Comparison of ENCODE assay signal across 10 mouse cellular contexts in genomic region chr11:107334849-107335484, GRCm38 (mm10).
A peak's percentile ranks its signal among the peaks of the same experiment; 100 is the strongest.
DNase-seq lines count a peak whose midpoint lies in the region; ATAC-seq and TF ChIP-seq lines count a peak whose summit lies in the region.
"Had no signal": no experiment of that assay in that cellular context is flagged by ENCODE, and none has a peak within 500 bp of the region (broad histone marks: within the 10 kb centered on the region; RNA-seq: fewer than 3 reads in every experiment).

No protein-coding gene starts in this region.

- H3K4me2 ChIP-seq in embryonic facial prominence, embryonic 13.5 days = no peak overlapping the region
- H3K4me2 ChIP-seq in forebrain, embryonic 12.5 days = no peak overlapping the region
- H3K4me2 ChIP-seq in forebrain, embryonic 13.5 days = no peak overlapping the region

- no peak for ATAC-seq in embryonic facial prominence, embryonic 13.5 days (ENCODE audit: insufficient number of reproducible peaks, insufficient read depth, low FRiP score, low TSS enrichment, low read depth)
- no peak for ATAC-seq in forebrain, embryonic 12.5 days (ENCODE audit: low FRiP score)
- ATAC-seq in forebrain, embryonic 13.5 days = no peak

- 85% methylated on average over 15 of the region's 15 CpGs for WGBS in embryonic facial prominence, embryonic 13.5 days
- 48% methylated on average over 15 of the region's 15 CpGs for WGBS in lung, adult 2 months
- WGBS in forebrain, embryonic 12.5 days = 84% methylated on average over 15 of the region's 15 CpGs
- 86% methylated on average over 15 of the region's 15 CpGs for WGBS in forebrain, embryonic 13.5 days

- no peak for DNase-seq in ES-E14 (ENCODE audit: low read depth, low spot score)
- DNase-seq in heart, postnatal 4 days = peak; percentile 52
- peak; percentile 29 for DNase-seq in lung, adult 2 months
- DNase-seq in cerebellum, adult 9-10 months = no peak
- DNase-seq in right cerebral cortex, postnatal 4 days = no peak
- DNase-seq: cerebellum, adult 9-11 months had no signal

- 0 out of 2 replicates have a peak overlapping the region, but pooled peaks have one; percentile 37 for H3K27ac ChIP-seq in ES-E14 (ENCODE audit: insufficient read depth, low read depth, low read length, poor library complexity, severe bottlenecking)
- peak overlapping the region; percentile 45; the same call in 1 of the 2 replicates for H3K27ac ChIP-seq in embryonic facial prominence, embryonic 13.5 days
- H3K27ac ChIP-seq in forebrain, embryonic 12.5 days = no peak overlapping the region
- no peak overlapping the region for H3K27ac ChIP-seq in forebrain, embryonic 13.5 days

- H3K9me3 ChIP-seq in ES-E14 (ENCODE audit: control insufficient read depth, insufficient read depth, low read depth, low read length) = no peaks in the 10 kb centered on the region
- no peaks in the 10 kb centered on the region for H3K9me3 ChIP-seq in embryonic facial prominence, embryonic 13.5 days
- H3K9me3 ChIP-seq in forebrain, embryonic 12.5 days = no peaks in the 10 kb centered on the region
- H3K9me3 ChIP-seq in forebrain, embryonic 13.5 days (replicated peaks) = no peaks in the 10 kb centered on the region

- peaks cover 0 to 28% of the 10 kb centered on the region in 2 experiments; a peak in 2 of 4 replicates for H3K4me1 ChIP-seq in ES-E14 (ENCODE audit: control insufficient read depth in 2 of 2, insufficient read depth in 2 of 2, low read length in 2 of 2, poor library complexity in 1 of 2)
- H3K4me1 ChIP-seq in embryonic facial prominence, embryonic 13.5 days = no peaks in the 10 kb centered on the region
- peaks cover 14% of the 10 kb centered on the region for H3K4me1 ChIP-seq in lung, adult 2 months (ENCODE audit: control insufficient read depth, insufficient read depth, low read length)
- peaks cover 24% of the 10 kb centered on the region for H3K4me1 ChIP-seq in forebrain, embryonic 12.5 days
- H3K4me1 ChIP-seq in forebrain, embryonic 13.5 days = peaks cover 16% of the 10 kb centered on the region

- H3K4me3 ChIP-seq in ES-E14 (ENCODE audit: insufficient read depth in 1 of 2, low read depth in 1 of 2, low read length in 2 of 2, poor library complexity in 1 of 2, severe bottlenecking in 1 of 2) = no peak overlapping the region
- no peak overlapping the region for H3K4me3 ChIP-seq in embryonic facial prominence, embryonic 13.5 days
- H3K4me3 ChIP-seq in lung, adult 2 months (replicated peaks; ENCODE audit: extremely low read depth, low read depth, low read length) = no peak overlapping the region
- H3K4me3 ChIP-seq in forebrain, embryonic 12.5 days (replicated peaks) = no peak overlapping the region
- H3K4me3 ChIP-seq in forebrain, embryonic 13.5 days = no peak overlapping the region

- no peak for TF ChIP-seq CTCF in lung, adult 2 months (IDR thresholded peaks at IDR 0.05; ENCODE audit: insufficient read depth, low read length)

- peaks cover 12% of the 10 kb centered on the region for H3K36me3 ChIP-seq in ES-E14 (ENCODE audit: control insufficient read depth, insufficient read depth, low read length, poor library complexity, severe bottlenecking)
- peaks cover 14% of the 10 kb centered on the region for H3K36me3 ChIP-seq in embryonic facial prominence, embryonic 13.5 days
- peaks cover 18% of the 10 kb centered on the region for H3K36me3 ChIP-seq in forebrain, embryonic 12.5 days (replicated peaks)
- H3K36me3 ChIP-seq in forebrain, embryonic 13.5 days (ENCODE audit: poor library complexity, severe bottlenecking) = 0 out of 2 replicates have a peak, but pooled peaks cover 5% of the 10 kb centered on the region

- no peaks in the 10 kb centered on the region for H3K27me3 ChIP-seq in embryonic facial prominence, embryonic 13.5 days
- H3K27me3 ChIP-seq in forebrain, embryonic 12.5 days = no peaks in the 10 kb centered on the region
- no peaks in the 10 kb centered on the region for H3K27me3 ChIP-seq in forebrain, embryonic 13.5 days
- H3K27me3 ChIP-seq: Patski had no signal

- in situ Hi-C loops in ES-E14 (cut with MboI; ENCODE audit: low sequenced_read_pairs in 2 of 2, unreplicated experiment in 2 of 2) = no loop called here

- TF ChIP-seq POLR2A in lung, adult 2 months (IDR thresholded peaks at IDR 0.05; ENCODE audit: borderline replicate concordance, extremely low read depth, low read depth, low read length) = no peak

- peak overlapping the region; percentile 50; the same call in 1 of the 2 replicates for H3K9ac ChIP-seq in ES-E14 (ENCODE audit: insufficient read depth, low read depth, low read length, poor library complexity, severe bottlenecking)
- no peak overlapping the region for H3K9ac ChIP-seq in embryonic facial prominence, embryonic 13.5 days
- H3K9ac ChIP-seq in forebrain, embryonic 12.5 days = no peak overlapping the region
- no peak overlapping the region for H3K9ac ChIP-seq in forebrain, embryonic 13.5 days

TF ChIP-seq in ES-E14, 5 proteins besides CTCF, POLR2A, EP300 and RAD21:
- TF ChIP-seq MAFK (IDR thresholded peaks at IDR 0.05; ENCODE audit: insufficient read depth, low read depth, low read length) (no peak), ZC3H11A (IDR thresholded peaks at IDR 0.05; ENCODE audit: borderline replicate concordance, low read depth, low read length) (no peak), CHD2 (IDR thresholded peaks at IDR 0.05; ENCODE audit: low read depth, low read length) (no peak)

Comparison
In these comparisons a context has a peak if more than half of its experiments do, and no peak if none do; other contexts are left out.
1. DNase-seq: peak in heart, postnatal 4 days (single experiment) and lung, adult 2 months (single experiment); none in ES-E14 (single experiment), cerebellum, adult 9-10 months (single experiment) and right cerebral cortex, postnatal 4 days (single experiment).
2. H3K27ac ChIP-seq: peak in ES-E14 (single experiment) and embryonic facial prominence, embryonic 13.5 days (single experiment); none in forebrain, embryonic 12.5 days (single experiment) and forebrain, embryonic 13.5 days (single experiment).